Mouse (Mus musculus) forebrain, embryonic 14.5 days (tissue): Measurements from ENCODE around the gene Bcl2. TPM values are rescaled to one million over a fixed set of nuclear protein-coding genes. Genes with fewer than 3 reads are reported as not detected.
A peak's percentile ranks its signal among the peaks of the same experiment; 100 is the strongest.

Experiments used
- ATAC-seq: fragments of 200-750 bp; cut with Nextera tagmentation; 2 replicates; pipeline ENCODE4 v1.8.0; 2017; ENCODE audit warnings: mild to moderate bottlenecking, moderate library complexity
- DNase-seq: peaks from one replicate; pipeline ENCODE4 v3.0.0-alpha.2; 2015; ENCODE audit warnings: low spot score
- H3K27ac ChIP-seq: fragments of 300-500 bp; sonication (generic); 2 replicates; pipeline ENCODE4 v1.5.1; 2014; ENCODE audit warnings: low read depth, mild to moderate bottlenecking, control low read depth, low read length, moderate library complexity
- H3K27me3 ChIP-seq: fragments of 300-500 bp; sonication (generic); replicated peaks from 2 replicates; pipeline ENCODE4 v1.6.1; 2014; ENCODE audit warnings: low read length, control low read depth, mixed read lengths; ENCODE audit not compliant: control insufficient read depth, insufficient read depth
- H3K36me3 ChIP-seq: fragments of 300-500 bp; sonication (generic); 2 replicates; pipeline ENCODE4 v1.6.1; 2014; ENCODE audit warnings: low read length, control low read depth; ENCODE audit not compliant: control insufficient read depth, insufficient read depth
- H3K4me1 ChIP-seq: fragments of 300-500 bp; sonication (generic); 2 replicates; pipeline ENCODE4 v1.6.1; 2014; ENCODE audit warnings: antibody characterized with exemption, low read length, control low read depth; ENCODE audit not compliant: control insufficient read depth, insufficient read depth
- H3K4me2 ChIP-seq: fragments of 300-500 bp; sonication (generic); 2 replicates; pipeline ENCODE4 v1.6.1; 2014; ENCODE audit warnings: mild to moderate bottlenecking, control low read depth, low read length
- H3K4me3 ChIP-seq: fragments of 300-500 bp; sonication (generic); 2 replicates; pipeline ENCODE4 v1.5.1; 2014; ENCODE audit warnings: low read depth, low read length, control low read depth
- H3K9ac ChIP-seq: fragments of 300-500 bp; sonication (generic); 2 replicates; pipeline ENCODE4 v1.6.1; 2014; ENCODE audit warnings: mild to moderate bottlenecking, low read length, control low read depth, moderate library complexity
- H3K9me3 ChIP-seq: fragments of 300-500 bp; sonication (generic); replicated peaks from 2 replicates; pipeline ENCODE4 v1.6.1; 2016; ENCODE audit warnings: low read length, control low read depth, mixed read lengths; ENCODE audit not compliant: control insufficient read depth
- WGBS: fragments of 180-500 bp; shearing (Covaris S2); extraction: QIAGEN DNeasy Blood & Tissue Kit; methylation state at CpG from one replicate; pipeline ENCODE4 v1.1.7; 2014; 5-methylcytosine and 5-hydroxymethylcytosine counted together
- polyA plus RNA-seq: library from polyadenylated mRNA; unstranded; fragments of >200 nt; fragmentation: Nextera tagmentation; extraction: Ambion mirVana; gene quantifications from 2 replicates; pipeline ENCODE4 v1.2.1, GENCODE M21; 2014

The Bcl2 gene
- polyA plus RNA-seq, 1 experiment from 2014 or later = 5.3 TPM

- ATAC-seq = no peak
- Histone ChIP-seq H3K4me2 (no peak overlapping the region), H3K4me3 (no peak overlapping the region), H3K36me3 (no peaks in the 10 kb centered on the region), H3K27me3 (no peaks in the 10 kb centered on the region), H3K9me3 (no peaks in the 10 kb centered on the region), H3K4me1 (no peaks in the 10 kb centered on the region), H3K27ac (no peak overlapping the region), H3K9ac (no peak overlapping the region)
- 84% methylated on average over 6 of the region's 6 CpGs for WGBS
- no peak for DNase-seq
Observed at GRCm38 (mm10) chr1:106517591-106518177, 196.4 kb downstream of the Bcl2 start.

GRCm38 (mm10) chr1:106517099-106517498 lies 197.0 kb downstream of the Bcl2 start:
- H3K4me1 ChIP-seq = no peaks in the 10 kb centered on the region
- no peak for ATAC-seq

GRCm38 (mm10) chr1:106515611-106516010 lies 198.5 kb downstream of the Bcl2 start:
- no peak for ATAC-seq
- H3K27me3 ChIP-seq = no peaks in the 10 kb centered on the region
- H3K27ac ChIP-seq = no peak overlapping the region
- no peaks in the 10 kb centered on the region for H3K9me3 ChIP-seq
- H3K4me3 ChIP-seq = no peak overlapping the region
- 97% methylated on average over 6 of the region's 6 CpGs for WGBS
- no peak for DNase-seq
- H3K9ac ChIP-seq = no peak overlapping the region
- no peaks in the 10 kb centered on the region for H3K36me3 ChIP-seq
- no peaks in the 10 kb centered on the region for H3K4me1 ChIP-seq
- no peak overlapping the region for H3K4me2 ChIP-seq

More at GRCm38 (mm10) chr1:106517099-106517498, 197.0 kb downstream of the Bcl2 start:
- H3K27me3 ChIP-seq = no peaks in the 10 kb centered on the region
- no peak overlapping the region for H3K4me2 ChIP-seq
- no peak overlapping the region for H3K9ac ChIP-seq
- no peaks in the 10 kb centered on the region for H3K9me3 ChIP-seq
- H3K27ac ChIP-seq = no peak overlapping the region
- H3K36me3 ChIP-seq = no peaks in the 10 kb centered on the region
- H3K4me3 ChIP-seq = no peak overlapping the region
- DNase-seq = no peak
- 97% methylated on average over 1 of the region's 1 CpGs for whole genome bisulfite sequencing

GRCm38 (mm10) chr1:106513890-106514643 lies 200.0 kb downstream of the Bcl2 start:
- 44% methylated on average over 7 of the region's 7 CpGs for WGBS

GRCm38 (mm10) chr1:106513481-106513880 lies 200.6 kb downstream of the Bcl2 start:
- H3K4me1 ChIP-seq = no peaks in the 10 kb centered on the region
- H3K4me3 ChIP-seq = no peak overlapping the region
- no peaks in the 10 kb centered on the region for H3K9me3 ChIP-seq
- H3K9ac ChIP-seq = no peak overlapping the region
- DNase-seq (no peak), ATAC-seq (no peak)
- H3K27me3 ChIP-seq = no peaks in the 10 kb centered on the region
- WGBS = 60% methylated on average over 4 of the region's 4 CpGs
- H3K36me3 ChIP-seq = no peaks in the 10 kb centered on the region
- H3K27ac ChIP-seq = no peak overlapping the region
- no peak overlapping the region for H3K4me2 ChIP-seq

More at GRCm38 (mm10) chr1:106513890-106514643, 200.0 kb downstream of the Bcl2 start:
- Histone ChIP-seq H3K27ac (no peak overlapping the region), H3K4me1 (no peaks in the 10 kb centered on the region), H3K36me3 (no peaks in the 10 kb centered on the region), H3K4me2 (no peak overlapping the region), H3K9ac (no peak overlapping the region), H3K27me3 (no peaks in the 10 kb centered on the region), H3K9me3 (no peaks in the 10 kb centered on the region), H3K4me3 (no peak overlapping the region)
- ATAC-seq (no peak; the same call in 1 of the 2 replicates), DNase-seq (peak; percentile 10)

GRCm38 (mm10) chr1:106511593-106511992 lies 202.5 kb downstream of the Bcl2 start:
- H3K27ac ChIP-seq = no peak overlapping the region
- peak; percentile 59 for DNase-seq
- H3K27me3 ChIP-seq = no peaks in the 10 kb centered on the region
- H3K9ac ChIP-seq = no peak overlapping the region
- no peaks in the 10 kb centered on the region for H3K4me1 ChIP-seq
- H3K9me3 ChIP-seq = no peaks in the 10 kb centered on the region
- WGBS = 28% methylated on average over 6 of the region's 6 CpGs
- no peak overlapping the region for H3K4me2 ChIP-seq
- H3K4me3 ChIP-seq = no peak overlapping the region
- peak; percentile 72; the same call in 1 of the 2 replicates for ATAC-seq
- H3K36me3 ChIP-seq = no peaks in the 10 kb centered on the region

GRCm38 (mm10) chr1:106507556-106507955 lies 206.5 kb downstream of the Bcl2 start:
- ATAC-seq (no peak), DNase-seq (no peak)
- Histone ChIP-seq H3K27me3 (no peaks in the 10 kb centered on the region), H3K9me3 (no peaks in the 10 kb centered on the region), H3K4me1 (no peaks in the 10 kb centered on the region), H3K27ac (no peak overlapping the region), H3K4me3 (no peak overlapping the region), H3K9ac (no peak overlapping the region), H3K36me3 (no peaks in the 10 kb centered on the region), H3K4me2 (no peak overlapping the region)
- WGBS = 98% methylated on average over 1 of the region's 1 CpGs

GRCm38 (mm10) chr1:106503910-106504309 lies 210.2 kb downstream of the Bcl2 start:
- Histone ChIP-seq H3K36me3 (no peaks in the 10 kb centered on the region), H3K4me2 (no peak overlapping the region), H3K4me1 (no peaks in the 10 kb centered on the region), H3K27ac (no peak overlapping the region), H3K9me3 (no peaks in the 10 kb centered on the region), H3K27me3 (no peaks in the 10 kb centered on the region), H3K4me3 (no peak overlapping the region), H3K9ac (no peak overlapping the region)
- DNase-seq (no peak), ATAC-seq (no peak)
- 88% methylated on average over 3 of the region's 3 CpGs for WGBS

- no peak overlapping the region for H3K9ac ChIP-seq
- ATAC-seq (no peak), DNase-seq (peak; percentile 42)
- no peak overlapping the region for H3K27ac ChIP-seq
- no peaks in the 10 kb centered on the region for H3K4me1 ChIP-seq
- 84% methylated on average over 4 of the region's 4 CpGs for WGBS
- H3K4me3 ChIP-seq = no peak overlapping the region
- no peaks in the 10 kb centered on the region for H3K9me3 ChIP-seq
- no peak overlapping the region for H3K4me2 ChIP-seq
- no peaks in the 10 kb centered on the region for H3K27me3 ChIP-seq
- no peaks in the 10 kb centered on the region for H3K36me3 ChIP-seq
Observed at GRCm38 (mm10) chr1:106503407-106503806, 210.7 kb downstream of the Bcl2 start.
